Mouse (Mus musculus): ENCODE results near the gene Il23a.
"Not testable (repeated sequence)": the region's sequence is repeated elsewhere in the genome, so short reads cannot be mapped to it uniquely, and the experiment has no call there.

Gene Il23a

GRCm38 (mm10) chr10:128269206-128269910, 29.2 kb downstream of the Il23a start:
- CTCF ChIA-PET = no interaction called here

- CTCF ChIA-PET = no interaction called here
These were observed 30.2 kb downstream of the Il23a start, which contains the start of gene Apof for GRCm38 (mm10) chr10:128268371-128268770. Apof (plus strand) TSS chr10:128268671.

GRCm38 (mm10) chr10:128263393-128264310, 34.9 kb downstream of the Il23a start:
- CTCF ChIA-PET = no interaction called here

- CTCF ChIA-PET = no interaction called here
These were observed 36.3 kb downstream of the Il23a start for GRCm38 (mm10) chr10:128262300-128262699.

GRCm38 (mm10) chr10:128260376-128260775, 38.2 kb downstream of the Il23a start:
- CTCF ChIA-PET = not testable (repeated sequence)

GRCm38 (mm10) chr10:128259946-128260345, 38.6 kb downstream of the Il23a start:
- CTCF ChIA-PET = interaction anchor here (0.6 kb wide), 1 partner anchor 113 kb away, joined by 4 read pairs; no protein-coding TSS in a partner anchor

GRCm38 (mm10) chr10:128258953-128259352, 39.6 kb downstream of the Il23a start:
- CTCF ChIA-PET = interaction anchor here (0.6 to 1.4 kb wide), 2 partner anchors 25 to 584 kb away, joined by 4 to 14 read pairs; no protein-coding TSS in a partner anchor

GRCm38 (mm10) chr10:128256328-128256727, 42.2 kb downstream of the Il23a start:
- CTCF ChIA-PET = interaction anchor here (0.7 kb wide), 1 partner anchor 28 kb away, joined by 4 read pairs; no protein-coding TSS in a partner anchor

GRCm38 (mm10) chr10:128255925-128256324, 42.6 kb downstream of the Il23a start:
- CTCF ChIA-PET = no interaction called here

- CTCF ChIA-PET = no interaction called here
These were observed 44.8 kb downstream of the Il23a start, which contains the start of gene Apon for GRCm38 (mm10) chr10:128253677-128254255. Apon (plus strand) TSS chr10:128254096.

- CTCF ChIA-PET = no interaction called here
These were observed 48.0 kb downstream of the Il23a start for GRCm38 (mm10) chr10:128250565-128250964.

GRCm38 (mm10) chr10:128247020-128247732, 51.4 kb downstream of the Il23a start:
- CTCF ChIA-PET = no interaction called here

All from spleen, embryonic (tissue).